In the genomic region with DNA sequence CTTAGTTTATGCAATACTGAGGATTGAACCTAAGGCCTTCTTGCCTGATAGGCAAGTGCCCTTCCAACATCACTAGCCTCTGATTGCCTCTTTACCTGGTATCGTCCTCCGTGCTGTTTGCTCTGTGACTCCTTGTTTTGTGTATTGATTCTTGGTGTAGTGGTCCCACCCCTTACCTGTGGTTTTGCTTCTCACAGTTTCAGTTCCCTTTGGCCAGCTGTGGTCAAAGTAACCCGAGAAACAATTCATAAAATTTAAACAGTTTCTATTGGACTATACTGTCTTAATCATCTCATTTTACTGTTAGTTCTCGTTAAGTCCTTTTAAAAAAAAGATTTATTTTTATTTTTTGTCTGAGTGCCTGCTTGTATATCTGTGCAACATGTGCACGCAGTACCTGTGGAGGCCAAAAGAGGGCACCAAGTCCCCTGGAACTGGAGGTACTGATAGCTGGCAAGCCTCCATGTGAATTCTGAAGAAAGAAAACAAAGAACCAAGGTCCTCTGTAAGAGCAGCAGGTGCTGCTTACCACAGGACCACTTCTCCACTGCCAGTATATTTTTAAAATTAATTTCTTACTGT, we compare ENCODE assay signal across 8 mouse cellular contexts.
DNase-seq lines count a peak whose midpoint lies in the region; ATAC-seq lines count a peak whose summit lies in the region.

No protein-coding gene starts in this region.

- no peaks in the 10 kb centered on the region for H3K36me3 ChIP-seq in heart, embryonic 11.5 days (ENCODE audit: control insufficient read depth, insufficient read depth, low read length)
- H3K36me3 ChIP-seq in forebrain, embryonic 16.5 days (ENCODE audit: control insufficient read depth, insufficient read depth): no peaks in the 10 kb centered on the region
- H3K36me3 ChIP-seq in neural tube, embryonic 12.5 days: no peaks in the 10 kb centered on the region

- DNase-seq in heart, adult 18-20 months: peak; percentile 6 to 18
- peak; percentile 79 for DNase-seq in A20 (ENCODE audit: low read depth, low spot score)
- peak; percentile 21 to 36 for DNase-seq in adrenal gland, postnatal 36 days
- peak; percentile 26 to 47 for DNase-seq in left cerebral cortex, postnatal 10 days (ENCODE audit: extremely low spot score in 1 of 2, low spot score in 2 of 2)
- no peak for DNase-seq in spleen, postnatal 36 days (ENCODE audit: low spot score in 2 of 2)

- no peak overlapping the region for H3K4me3 ChIP-seq in heart, embryonic 11.5 days (ENCODE audit: low read depth, low read length)
- no peak overlapping the region for H3K4me3 ChIP-seq in forebrain, embryonic 16.5 days (replicated peaks; ENCODE audit: low read length)
- H3K4me3 ChIP-seq in neural tube, embryonic 12.5 days: no peak overlapping the region

- intact Hi-C loops in left cerebral cortex, postnatal 10 days (cut with DNase I): no loop called here

- no peak overlapping the region for H3K27ac ChIP-seq in heart, embryonic 11.5 days (ENCODE audit: low read depth, low read length)
- H3K27ac ChIP-seq in forebrain, embryonic 16.5 days (ENCODE audit: low read length): no peak overlapping the region
- H3K27ac ChIP-seq in neural tube, embryonic 12.5 days: no peak overlapping the region

- H3K27me3 ChIP-seq in heart, embryonic 11.5 days (ENCODE audit: control insufficient read depth, insufficient read depth, low read length): no peaks in the 10 kb centered on the region
- no peaks in the 10 kb centered on the region for H3K27me3 ChIP-seq in forebrain, embryonic 16.5 days (replicated peaks; ENCODE audit: control insufficient read depth, insufficient read depth, low read length)
- no peaks in the 10 kb centered on the region for H3K27me3 ChIP-seq in neural tube, embryonic 12.5 days (replicated peaks)

- H3K9ac ChIP-seq in heart, embryonic 11.5 days (ENCODE audit: low read depth, low read length): no peak overlapping the region
- no peak overlapping the region for H3K9ac ChIP-seq in forebrain, embryonic 16.5 days (replicated peaks; ENCODE audit: low read depth, low read length)
- H3K9ac ChIP-seq in neural tube, embryonic 12.5 days: no peak overlapping the region

- H3K9me3 ChIP-seq in heart, embryonic 11.5 days (replicated peaks; ENCODE audit: control insufficient read depth, low read length): no peaks in the 10 kb centered on the region
- H3K9me3 ChIP-seq in forebrain, embryonic 16.5 days (ENCODE audit: control insufficient read depth, low read length): no peaks in the 10 kb centered on the region
- H3K9me3 ChIP-seq in neural tube, embryonic 12.5 days: no peaks in the 10 kb centered on the region

- WGBS in heart, embryonic 11.5 days (ENCODE audit: insufficient replicate concordance): 58% methylated on average over 5 of the region's 5 CpGs
- 66% methylated on average over 5 of the region's 5 CpGs for WGBS in forebrain, embryonic 16.5 days
- WGBS in neural tube, embryonic 12.5 days: 76% methylated on average over 5 of the region's 5 CpGs

- H3K4me2 ChIP-seq in heart, embryonic 11.5 days: no peak overlapping the region
- H3K4me2 ChIP-seq in forebrain, embryonic 16.5 days (ENCODE audit: low read length): no peak overlapping the region
- H3K4me2 ChIP-seq in neural tube, embryonic 12.5 days (replicated peaks): no peak overlapping the region

- H3K4me1 ChIP-seq in heart, embryonic 11.5 days (ENCODE audit: control insufficient read depth, insufficient read depth, low read length): no peaks in the 10 kb centered on the region
- 0 out of 2 replicates have a peak, but pooled peaks cover 2% of the 10 kb centered on the region for H3K4me1 ChIP-seq in forebrain, embryonic 16.5 days (replicated peaks; ENCODE audit: control insufficient read depth, insufficient read depth, low read length)
- no peaks in the 10 kb centered on the region for H3K4me1 ChIP-seq in neural tube, embryonic 12.5 days

- ATAC-seq in heart, embryonic 11.5 days (replicated peaks; ENCODE audit: insufficient number of reproducible peaks, low FRiP score, low TSS enrichment): no peak
- 0 out of 2 replicates have a peak, but pooled peaks have one; percentile 31 for ATAC-seq in forebrain, embryonic 16.5 days
- 0 out of 2 replicates have a peak, but pooled peaks have one; percentile 21 for ATAC-seq in neural tube, embryonic 12.5 days (ENCODE audit: low FRiP score, low read depth)

Comparison
In these comparisons a context has a peak if more than half of its experiments do, and no peak if none do; other contexts are left out.
1. DNase-seq: peak in heart, adult 18-20 months (2 of 2), A20 (single experiment), adrenal gland, postnatal 36 days (2 of 2) and left cerebral cortex, postnatal 10 days (2 of 2); none in spleen, postnatal 36 days (0 of 2).